Mouse (Mus musculus): ENCODE measurements around the gene Rprd1b.

Rprd1b gene

GRCm38 (mm10) chr2:158128461-158129130 is 100.3 kb downstream of the Rprd1b start:
- no peak for DNase-seq

GRCm38 (mm10) chr2:158129291-158130002 is 101.2 kb downstream of the Rprd1b start:
- DNase-seq, result no peak

GRCm38 (mm10) chr2:158130391-158130986 is 102.2 kb downstream of the Rprd1b start:
- no peak for DNase-seq

- no peak for DNase-seq
Measured at GRCm38 (mm10) chr2:158131197-158131835, 103.0 kb downstream of the Rprd1b start.

- DNase-seq, result no peak
Measured at GRCm38 (mm10) chr2:158132320-158132719, 104.0 kb downstream of the Rprd1b start.

GRCm38 (mm10) chr2:158133050-158133449 is 104.8 kb downstream of the Rprd1b start:
- DNase-seq, result no peak

- DNase-seq, result no peak
Measured at GRCm38 (mm10) chr2:158136205-158136604, 107.9 kb downstream of the Rprd1b start.

- no peak for DNase-seq
Measured at GRCm38 (mm10) chr2:158137771-158138170, 109.5 kb downstream of the Rprd1b start.

- DNase-seq, result no peak
Measured at GRCm38 (mm10) chr2:158138778-158139177, 110.5 kb downstream of the Rprd1b start.

- DNase-seq, result no peak
Measured at GRCm38 (mm10) chr2:158139628-158140027, 111.3 kb downstream of the Rprd1b start.

GRCm38 (mm10) chr2:158140664-158141063 is 112.4 kb downstream of the Rprd1b start:
- no peak for DNase-seq

GRCm38 (mm10) chr2:158141271-158141670 is 113.0 kb downstream of the Rprd1b start:
- no peak for DNase-seq

- no peak for DNase-seq
Measured at GRCm38 (mm10) chr2:158141690-158142440, 113.6 kb downstream of the Rprd1b start.

GRCm38 (mm10) chr2:158142981-158143380 is 114.7 kb downstream of the Rprd1b start:
- DNase-seq, result no peak

- DNase-seq, result no peak
Measured at GRCm38 (mm10) chr2:158143816-158144215, 115.5 kb downstream of the Rprd1b start.

GRCm38 (mm10) chr2:158144263-158144662 is 116.0 kb downstream of the Rprd1b start:
- DNase-seq, result no peak

GRCm38 (mm10) chr2:158144750-158145527 is 116.6 kb downstream of the Rprd1b start:
- DNase-seq, result no peak

GRCm38 (mm10) chr2:158145528-158146065 is 117.3 kb downstream of the Rprd1b start:
- DNase-seq, result no peak

- peak; percentile 53 for DNase-seq
Measured at GRCm38 (mm10) chr2:158146223-158146622, 117.9 kb downstream of the Rprd1b start, which contains the start of gene Tgm2. Tgm2 (minus strand) TSS chr2:158146436.

GRCm38 (mm10) chr2:158146971-158147370 is 118.7 kb downstream of the Rprd1b start:
- no peak for DNase-seq

GRCm38 (mm10) chr2:158151077-158151476 is 122.8 kb downstream of the Rprd1b start:
- DNase-seq, result no peak
